In genomic region chr8:54610238-54610637, GRCm38 (mm10) we compare ENCODE assay signal across 13 mouse cellular contexts. TPM values are rescaled to one million over a fixed set of nuclear protein-coding genes. Genes with fewer than 3 reads are reported as not detected.
DNase-seq lines count a peak whose midpoint lies in the region; ATAC-seq and TF ChIP-seq lines count a peak whose summit lies in the region.
"Had no signal": no experiment of that assay in that cellular context is flagged by ENCODE, and none has a peak within 500 bp of the region (broad histone marks: within the 10 kb centered on the region; RNA-seq: fewer than 3 reads in every experiment).

No protein-coding gene starts in this region.

- H3K4me3 ChIP-seq in kidney, adult 2 months (ENCODE audit: insufficient read depth, low read depth, low read length): no peak overlapping the region
- no peak overlapping the region for H3K4me3 ChIP-seq in kidney, embryonic 16.5 days (ENCODE audit: low read length)
- no peak overlapping the region for H3K4me3 ChIP-seq in heart, embryonic 13.5 days
- H3K4me3 ChIP-seq: embryonic facial prominence, embryonic 12.5 days; hindbrain, embryonic 15.5 days; left cerebral cortex, adult 2 months had no signal

- H3K4me1 ChIP-seq in kidney, adult 2 months (ENCODE audit: control insufficient read depth, insufficient read depth, low read length): peaks cover 3% of the 10 kb centered on the region; the same call in 1 of the 2 replicates
- H3K4me1 ChIP-seq in kidney, embryonic 16.5 days (ENCODE audit: insufficient read depth, low read length): no peaks in the 10 kb centered on the region
- H3K4me1 ChIP-seq in heart, embryonic 13.5 days: peaks cover 23% of the 10 kb centered on the region
- H3K4me1 ChIP-seq: embryonic facial prominence, embryonic 12.5 days; hindbrain, embryonic 15.5 days had no signal

- WGBS in kidney, adult 2 months: 32% methylated on average over 4 of the region's 4 CpGs
- WGBS in kidney, embryonic 16.5 days: 77% methylated on average over 4 of the region's 4 CpGs
- WGBS in heart, embryonic 13.5 days: 52% methylated on average over 4 of the region's 4 CpGs

- no peak for TF ChIP-seq CTCF in kidney, adult 2 months (conservative IDR thresholded peaks at IDR 0.05; ENCODE audit: insufficient read depth, insufficient read length, low read depth, low read length)

- ATAC-seq in kidney, embryonic 16.5 days (ENCODE audit: low FRiP score, low TSS enrichment): no peak
- ATAC-seq in heart, embryonic 13.5 days (ENCODE audit: extremely low read depth, insufficient number of reproducible peaks, low FRiP score, low TSS enrichment): 0 out of 2 replicates have a peak, but pooled peaks have one; percentile 33

- no peaks in the 10 kb centered on the region for H3K9me3 ChIP-seq in kidney, embryonic 16.5 days (ENCODE audit: low read length)
- H3K9me3 ChIP-seq in heart, embryonic 13.5 days: no peaks in the 10 kb centered on the region
- H3K9me3 ChIP-seq: embryonic facial prominence, embryonic 12.5 days; hindbrain, embryonic 15.5 days had no signal

- TF ChIP-seq POLR2A in kidney, adult 2 months (IDR thresholded peaks at IDR 0.05; ENCODE audit: low read depth, low read length): no peak

- no peak overlapping the region for H3K4me2 ChIP-seq in kidney, embryonic 16.5 days (replicated peaks; ENCODE audit: low read depth, low read length)
- H3K4me2 ChIP-seq in heart, embryonic 13.5 days: no peak overlapping the region
- H3K4me2 ChIP-seq: embryonic facial prominence, embryonic 12.5 days; hindbrain, embryonic 15.5 days had no signal

- no peaks in the 10 kb centered on the region for H3K36me3 ChIP-seq in kidney, adult 2 months (ENCODE audit: control insufficient read depth, insufficient read depth, low read length)
- no peaks in the 10 kb centered on the region for H3K36me3 ChIP-seq in kidney, embryonic 16.5 days (ENCODE audit: insufficient read depth, low read length)
- no peaks in the 10 kb centered on the region for H3K36me3 ChIP-seq in heart, embryonic 13.5 days
- H3K36me3 ChIP-seq: embryonic facial prominence, embryonic 12.5 days; hindbrain, embryonic 15.5 days had no signal

- no peaks in the 10 kb centered on the region for H3K27me3 ChIP-seq in kidney, adult 2 months (replicated peaks; ENCODE audit: control insufficient read depth, insufficient read depth, low read length)
- H3K27me3 ChIP-seq in kidney, embryonic 16.5 days (ENCODE audit: insufficient read depth, low read length): no peaks in the 10 kb centered on the region
- no peaks in the 10 kb centered on the region for H3K27me3 ChIP-seq in heart, embryonic 13.5 days (replicated peaks)
- H3K27me3 ChIP-seq: embryonic facial prominence, embryonic 12.5 days; hindbrain, embryonic 15.5 days had no signal

- no peak overlapping the region for H3K9ac ChIP-seq in kidney, embryonic 16.5 days (replicated peaks; ENCODE audit: low read length)
- no peak overlapping the region for H3K9ac ChIP-seq in heart, embryonic 13.5 days
- H3K9ac ChIP-seq: embryonic facial prominence, embryonic 12.5 days; hindbrain, embryonic 15.5 days had no signal

- DNase-seq in kidney, adult 2 months: peak; percentile 66
- DNase-seq in adrenal gland, adult 2 months: peak; percentile 83
- DNase-seq in lung, postnatal 25 days (ENCODE audit: low spot score): peak; percentile 14
- no peak for DNase-seq in cerebellum, adult 9-10 months
- no peak for DNase-seq in spleen, adult 12 weeks (ENCODE audit: low spot score)
- DNase-seq in right cerebral cortex, postnatal 14 days: no peak

- H3K27ac ChIP-seq in kidney, adult 2 months (ENCODE audit: insufficient read depth, low read depth, low read length): peak overlapping the region; percentile 55; the same call in 1 of the 2 replicates
- no peak overlapping the region for H3K27ac ChIP-seq in kidney, embryonic 16.5 days (ENCODE audit: low read length)
- H3K27ac ChIP-seq in heart, embryonic 13.5 days (replicated peaks): peak overlapping the region; percentile 78
- H3K27ac ChIP-seq: embryonic facial prominence, embryonic 12.5 days; hindbrain, embryonic 15.5 days; left cerebral cortex, adult 2 months had no signal

RNA-seq across cellular contexts. Expression of gene Spata4, which starts 9.7 kb away (rescaled TPM):
- 0.11 and 0.27 TPM in 2 replicates for polyA plus RNA-seq in kidney, adult 2 months (2012; rRNA removed)
- polyA plus RNA-seq in kidney, embryonic 16.5 days (2015; fragmentation: Nextera tagmentation; extraction: Ambion mirVana): not detected in 2 replicates
- total RNA-seq in adrenal gland, adult 2 months (2021): under 1 TPM in 1 of 2 experiments, not detected in 1; 0.83 TPM
- polyA plus RNA-seq in adrenal gland, adult 2 months (2012; rRNA removed): not detected in 2 replicates
- not detected in 2 replicates for polyA plus RNA-seq in heart, embryonic 13.5 days (2015; fragmentation: Nextera tagmentation; extraction: Ambion mirVana)
- total RNA-seq: left cerebral cortex, adult 2 months; megakaryocyte progenitor cell, adult 5-6 weeks; neutrophil, adult 5-6 weeks had no signal
- polyA plus RNA-seq: embryonic facial prominence, embryonic 12.5 days; hindbrain, embryonic 15.5 days had no signal

Comparison
In these comparisons a context has a peak if more than half of its experiments do, and no peak if none do; other contexts are left out.
1. DNase-seq: peak in kidney, adult 2 months (single experiment), adrenal gland, adult 2 months (single experiment) and lung, postnatal 25 days (single experiment); none in cerebellum, adult 9-10 months (single experiment), spleen, adult 12 weeks (single experiment) and right cerebral cortex, postnatal 14 days (single experiment).